Mouse (Mus musculus) 3T3-L1 (cell line): Measurements from ENCODE around the gene Hmgcs2.

Experiments used
- DNase-seq: peaks from one replicate; pipeline ENCODE4 v3.0.0-alpha.2; 2015; ENCODE audit warnings: low read depth, low spot score

Hmgcs2 gene

GRCm38 (mm10) chr3:98280204-98280932, at the start of gene Hmgcs2:
Gene Hmgcs2, plus strand, starts transcription at chr3:98280435.
- no peak for DNase-seq

- no peak for DNase-seq
Observed at GRCm38 (mm10) chr3:98233504-98233903, 46.7 kb upstream of the Hmgcs2 start.

DNA sequence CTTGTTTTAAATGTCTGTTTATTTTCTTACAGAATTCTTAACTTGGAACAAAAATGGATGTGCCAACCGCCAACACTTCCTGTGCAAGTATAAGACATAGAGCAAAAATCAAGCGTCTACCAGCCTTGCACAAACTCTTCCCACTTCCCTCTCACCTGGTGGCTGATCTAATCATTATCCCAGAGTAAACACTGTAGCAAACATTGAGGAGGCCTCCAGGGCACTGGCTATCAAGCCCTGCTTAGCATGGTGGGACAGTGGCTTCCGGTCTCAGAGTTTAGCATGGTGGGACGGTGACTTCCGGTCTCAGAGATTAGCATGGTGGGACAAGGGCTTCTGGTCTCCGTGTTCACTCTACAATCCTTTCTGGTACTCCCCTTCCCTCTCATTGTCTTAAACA, 44.0 kb upstream of the Hmgcs2 start:
- DNase-seq: no peak

DNA sequence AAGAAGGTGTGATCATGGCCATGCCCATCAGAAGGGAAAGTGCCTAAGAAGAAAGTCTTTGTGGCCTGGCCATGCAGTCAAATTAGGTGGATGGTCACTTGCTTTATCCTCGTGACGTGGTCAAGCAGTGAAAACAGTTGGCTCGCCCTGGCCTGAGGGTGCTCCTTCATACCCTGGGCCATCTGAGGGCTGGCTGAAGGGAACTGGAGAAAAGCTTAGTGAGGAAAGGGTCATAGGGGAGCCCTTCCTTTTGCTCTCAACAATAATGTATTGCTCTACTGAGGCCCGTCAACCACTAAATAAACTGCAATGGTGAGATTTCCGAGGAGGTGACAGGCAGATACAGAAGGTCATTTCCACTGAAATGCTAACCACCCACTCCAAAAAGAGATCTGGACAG, 43.0 kb upstream of the Hmgcs2 start:
- DNase-seq: no peak

GRCm38 (mm10) chr3:98238150-98238549, 42.1 kb upstream of the Hmgcs2 start:
- no peak for DNase-seq

GRCm38 (mm10) chr3:98242051-98242450, 38.2 kb upstream of the Hmgcs2 start:
- no peak for DNase-seq

- DNase-seq: no peak
Observed at GRCm38 (mm10) chr3:98242458-98243037, 37.7 kb upstream of the Hmgcs2 start.

GRCm38 (mm10) chr3:98245892-98246291, 34.3 kb upstream of the Hmgcs2 start:
- DNase-seq: no peak

GRCm38 (mm10) chr3:98246985-98247751, 33.1 kb upstream of the Hmgcs2 start:
- no peak for DNase-seq

GRCm38 (mm10) chr3:98249378-98249777, 30.9 kb upstream of the Hmgcs2 start:
- DNase-seq: no peak

- DNase-seq: no peak
Observed at GRCm38 (mm10) chr3:98249833-98250448, 30.3 kb upstream of the Hmgcs2 start.

DNA sequence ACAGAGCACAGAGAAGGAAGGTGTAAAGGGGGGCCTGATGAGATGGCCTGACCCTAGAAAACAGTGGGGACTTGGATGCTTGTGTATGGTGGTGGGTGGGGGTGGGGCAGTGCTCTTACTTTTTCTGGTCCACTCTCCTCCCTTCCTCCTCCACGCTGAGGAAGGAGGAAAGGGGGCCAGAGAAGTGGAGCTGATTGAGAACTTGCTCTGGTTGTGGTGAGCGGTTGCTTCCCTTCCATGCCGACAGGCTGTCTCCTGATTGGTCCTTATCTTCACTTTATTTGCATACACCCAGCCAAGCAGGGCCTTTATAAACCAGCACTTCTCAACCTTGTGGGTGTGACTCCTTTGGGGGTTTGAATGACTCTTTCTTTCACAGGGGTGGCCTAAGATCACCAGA, 26.2 kb upstream of the Hmgcs2 start:
- DNase-seq: no peak

- no peak for DNase-seq
Observed at GRCm38 (mm10) chr3:98254656-98255583, 25.3 kb upstream of the Hmgcs2 start.

- no peak for DNase-seq
Observed at GRCm38 (mm10) chr3:98258723-98259122, 21.5 kb upstream of the Hmgcs2 start.

- DNase-seq: no peak
Observed at GRCm38 (mm10) chr3:98259271-98259751, 20.9 kb upstream of the Hmgcs2 start.

DNA sequence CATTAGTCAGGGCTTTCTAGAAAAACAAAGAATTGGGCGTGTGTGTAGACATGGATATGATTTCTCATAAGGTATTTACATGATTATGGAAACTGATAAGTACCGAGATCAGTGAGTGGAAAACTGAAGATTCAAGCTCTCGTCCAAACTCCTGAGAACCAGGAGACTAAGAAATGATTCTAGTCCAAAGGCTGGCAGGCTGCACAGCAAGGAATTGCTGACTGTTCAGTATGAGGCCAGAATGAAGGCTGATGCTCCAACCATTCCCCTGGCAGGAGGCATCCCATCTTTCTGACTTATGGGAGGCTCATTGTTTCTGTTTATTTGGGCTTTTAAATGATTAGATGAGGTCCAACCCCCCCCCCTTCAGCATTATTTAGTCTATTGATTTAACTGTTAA, 19.7 kb upstream of the Hmgcs2 start:
- DNase-seq: no peak

- no peak for DNase-seq
Observed at GRCm38 (mm10) chr3:98261415-98261814, 18.8 kb upstream of the Hmgcs2 start.

- no peak for DNase-seq
Observed at GRCm38 (mm10) chr3:98262133-98262532, 18.1 kb upstream of the Hmgcs2 start.

DNA sequence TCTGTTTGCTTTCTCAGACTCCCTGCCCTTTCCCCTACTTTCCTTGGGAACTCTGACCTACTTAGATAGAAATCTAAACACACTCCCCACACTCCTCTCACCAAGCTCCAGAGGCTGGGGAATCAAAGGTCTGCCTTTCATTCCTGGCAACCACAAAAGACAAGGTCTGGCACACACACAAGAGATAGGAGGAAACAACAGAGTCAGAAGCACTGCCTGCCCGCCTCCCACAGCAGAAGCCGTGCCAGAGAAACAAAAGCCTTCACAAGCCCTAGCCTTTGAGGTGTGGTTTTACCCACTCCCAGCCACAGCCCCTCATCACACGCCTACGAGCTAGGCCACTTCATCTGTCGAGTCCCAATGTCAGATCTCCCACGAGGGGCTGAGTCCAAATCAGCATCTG, 13.0 kb upstream of the Hmgcs2 start:
- DNase-seq: peak; percentile 18

DNA sequence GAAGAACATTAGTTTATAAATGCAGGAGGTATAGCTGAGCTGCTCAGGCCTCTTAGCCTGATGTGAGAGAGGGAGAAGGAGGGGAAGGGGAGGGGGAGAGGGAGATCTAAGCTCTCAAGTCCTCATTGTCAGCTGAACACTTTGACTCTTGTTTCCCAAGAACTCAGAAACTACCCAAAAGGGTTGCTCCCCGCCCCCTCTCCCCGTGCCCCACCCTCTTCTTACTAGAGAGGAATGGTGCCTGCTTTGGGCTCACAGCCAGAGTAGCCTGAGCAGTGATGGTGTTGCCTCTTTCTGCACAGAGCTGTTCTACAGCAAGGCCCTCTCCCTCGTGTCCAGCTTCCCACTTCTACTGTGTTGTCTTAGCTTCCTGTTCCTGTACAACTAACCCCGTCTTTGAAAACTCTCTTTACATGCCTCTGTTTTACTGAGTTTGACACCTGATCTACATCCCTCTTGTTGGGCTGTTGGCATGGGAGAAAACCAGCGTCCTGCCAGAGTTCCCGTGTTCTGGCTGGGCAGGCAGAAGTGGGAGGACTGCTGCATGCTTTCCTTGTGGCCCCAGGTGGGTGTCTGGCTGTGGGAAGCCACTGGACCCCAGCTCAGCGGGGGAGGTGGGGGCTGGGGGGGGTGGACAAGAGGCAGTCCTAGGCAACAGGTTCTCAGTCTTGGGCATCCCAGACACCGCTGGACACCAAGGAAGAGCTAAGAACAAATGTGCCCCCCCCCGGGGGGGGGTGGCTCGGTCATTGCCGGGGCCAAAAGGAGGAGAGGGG, 6.4 kb upstream of the Hmgcs2 start:
- no peak for DNase-seq
